12 mouse cellular contexts compared by ENCODE assay signal in the genomic region with DNA sequence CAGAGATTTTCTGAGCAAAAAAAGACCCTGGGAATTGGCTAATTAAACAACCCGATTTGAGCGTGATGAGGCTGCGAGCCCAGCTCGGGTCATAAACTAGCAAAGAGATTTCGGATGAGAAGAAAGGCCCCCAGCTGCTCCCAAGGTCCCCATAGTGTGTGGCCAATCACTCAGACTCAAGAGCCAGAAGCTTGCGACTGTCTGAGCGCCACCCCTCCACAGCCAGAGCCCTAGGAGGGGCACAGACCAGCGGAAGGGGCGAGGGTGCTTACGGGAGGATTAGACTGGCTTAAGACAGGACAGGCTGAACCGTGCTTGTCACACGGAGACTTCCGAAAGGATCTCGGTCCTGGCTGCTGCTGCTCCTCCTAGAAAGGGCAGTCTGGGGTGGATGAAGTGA. TPM values are rescaled to one million over a fixed set of nuclear protein-coding genes. Genes with fewer than 3 reads are reported as not detected.
DNase-seq lines count a peak whose midpoint lies in the region; ATAC-seq and TF ChIP-seq lines count a peak whose summit lies in the region.
"Had no signal": no experiment of that assay in that cellular context is flagged by ENCODE, and none has a peak within 500 bp of the region (broad histone marks: within the 10 kb centered on the region; RNA-seq: fewer than 3 reads in every experiment).

No protein-coding gene starts in this region.

- no peak for DNase-seq in heart, adult 2 months
- DNase-seq in embryo, embryonic 10 days (ENCODE audit: low spot score): peak; percentile 49
- DNase-seq in adrenal gland, adult 18-20 months (ENCODE audit: low spot score in 2 of 2): no peak
- no peak for DNase-seq in adrenal gland, adult 2 months
- DNase-seq: B cell, adult 2 months had no signal

- no peak for ATAC-seq in heart, embryonic 12.5 days (ENCODE audit: insufficient number of reproducible peaks, low FRiP score)
- peak; percentile 66 for ATAC-seq in hindbrain, embryonic 12.5 days (ENCODE audit: low FRiP score)
- no peak for ATAC-seq in midbrain, embryonic 15.5 days (replicated peaks)
- ATAC-seq in cerebellum, adult (ENCODE audit: insufficient number of reproducible peaks, low FRiP score, low TSS enrichment): no peak

- H3K36me3 ChIP-seq in heart, embryonic 12.5 days: no peaks in the 10 kb centered on the region
- H3K36me3 ChIP-seq in heart, adult 2 months (ENCODE audit: control insufficient read depth, insufficient read depth, low read length): no peaks in the 10 kb centered on the region
- H3K36me3 ChIP-seq in hindbrain, embryonic 12.5 days: no peaks in the 10 kb centered on the region
- no peaks in the 10 kb centered on the region for H3K36me3 ChIP-seq in midbrain, embryonic 15.5 days (replicated peaks)

- H3K9me3 ChIP-seq in heart, embryonic 12.5 days (replicated peaks): no peaks in the 10 kb centered on the region
- H3K9me3 ChIP-seq in hindbrain, embryonic 12.5 days (replicated peaks): no peaks in the 10 kb centered on the region
- no peaks in the 10 kb centered on the region for H3K9me3 ChIP-seq in midbrain, embryonic 15.5 days

- H3K27ac ChIP-seq in heart, embryonic 12.5 days (ENCODE audit: poor library complexity, severe bottlenecking): no peak overlapping the region
- H3K27ac ChIP-seq in heart, adult 2 months: no peak overlapping the region
- no peak overlapping the region for H3K27ac ChIP-seq in hindbrain, embryonic 12.5 days
- H3K27ac ChIP-seq in midbrain, embryonic 15.5 days: no peak overlapping the region

- H3K27me3 ChIP-seq in heart, embryonic 12.5 days (replicated peaks): peaks cover 18% of the 10 kb centered on the region
- peaks cover 4% of the 10 kb centered on the region; the same call in 1 of the 2 replicates for H3K27me3 ChIP-seq in heart, adult 2 months (ENCODE audit: control insufficient read depth, insufficient read depth, low read length)
- H3K27me3 ChIP-seq in hindbrain, embryonic 12.5 days: peaks cover 20% of the 10 kb centered on the region
- no peaks in the 10 kb centered on the region for H3K27me3 ChIP-seq in midbrain, embryonic 15.5 days (replicated peaks)

- peaks cover 4% of the 10 kb centered on the region; the same call in 1 of the 2 replicates for H3K4me1 ChIP-seq in heart, embryonic 12.5 days (replicated peaks)
- H3K4me1 ChIP-seq in heart, adult 2 months (ENCODE audit: control insufficient read depth, insufficient read depth, low read length): no peaks in the 10 kb centered on the region
- peaks cover 21% of the 10 kb centered on the region for H3K4me1 ChIP-seq in hindbrain, embryonic 12.5 days
- H3K4me1 ChIP-seq in midbrain, embryonic 15.5 days: peaks cover 7% of the 10 kb centered on the region; the same call in 1 of the 2 replicates

- no peak for TF ChIP-seq CTCF in heart, adult 2 months (IDR thresholded peaks at IDR 0.05)

- intact Hi-C loops in heart, adult 2 months (cut with DNase I): no loop called here

- TF ChIP-seq POLR2A in heart, adult 2 months (IDR thresholded peaks at IDR 0.05; ENCODE audit: insufficient read depth, low read depth, low read length): no peak

- WGBS in heart, embryonic 12.5 days: 21% methylated on average over 14 of the region's 14 CpGs
- WGBS in heart, adult 2 months: 22% methylated on average over 14 of the region's 14 CpGs
- 9% methylated on average over 14 of the region's 14 CpGs for WGBS in hindbrain, embryonic 12.5 days
- WGBS in midbrain, embryonic 15.5 days: under 1% methylated on average over 14 of the region's 14 CpGs

- H3K9ac ChIP-seq in heart, embryonic 12.5 days: no peak overlapping the region
- H3K9ac ChIP-seq in heart, adult 2 months (ENCODE audit: low read depth, low read length): no peak overlapping the region
- H3K9ac ChIP-seq in hindbrain, embryonic 12.5 days: no peak overlapping the region
- no peak overlapping the region for H3K9ac ChIP-seq in midbrain, embryonic 15.5 days

- no peak for TF ChIP-seq EP300 in heart, adult 2 months (IDR thresholded peaks at IDR 0.05; ENCODE audit: insufficient read depth, low read depth, low read length)

- H3K79me2 ChIP-seq in heart, adult 2 months (replicated peaks; ENCODE audit: control insufficient read depth, insufficient read depth, low read length): no peaks in the 10 kb centered on the region

- H3K4me3 ChIP-seq in heart, embryonic 12.5 days: 0 out of 2 replicates have a peak overlapping the region, but pooled peaks have one; percentile 0
- no peak overlapping the region for H3K4me3 ChIP-seq in heart, adult 2 months
- no peak overlapping the region for H3K4me3 ChIP-seq in hindbrain, embryonic 12.5 days
- no peak overlapping the region for H3K4me3 ChIP-seq in midbrain, embryonic 15.5 days
- H3K4me3 ChIP-seq: erythroblast, embryonic 14.5 days had no signal

- H3K4me2 ChIP-seq in heart, embryonic 12.5 days: peak overlapping the region; percentile 42
- peak overlapping the region; percentile 34 for H3K4me2 ChIP-seq in hindbrain, embryonic 12.5 days (replicated peaks)
- H3K4me2 ChIP-seq in midbrain, embryonic 15.5 days: peak overlapping the region; percentile 28

RNA-seq across cellular contexts. Expression of gene Sall4, which starts 42.2 kb away (rescaled TPM):
- polyA plus RNA-seq in heart, embryonic 12.5 days (2016; fragmentation: Nextera tagmentation; extraction: Ambion mirVana): 3.9 and 5.4 TPM in 2 replicates
- total RNA-seq in heart, adult 2 months (2021): 1 to 10 TPM; 1.5 to 2.3 TPM
- 1.2 and 1.3 TPM in 2 replicates for polyA plus RNA-seq in heart, adult 2 months (2012; rRNA removed)
- polyA plus RNA-seq in hindbrain, embryonic 12.5 days (2016; fragmentation: Nextera tagmentation; extraction: Ambion mirVana): 2.3 and 3.2 TPM in 2 replicates
- 1.2 and 1.3 TPM in 2 replicates for polyA plus RNA-seq in midbrain, embryonic 15.5 days (2015; fragmentation: Nextera tagmentation; extraction: Ambion mirVana)
- total RNA-seq in adrenal gland, adult 18-20 months (2021): not detected
- not detected for total RNA-seq in adrenal gland, adult 2 months (2021)
- polyA plus RNA-seq in adrenal gland, adult 2 months (2012; rRNA removed): 0.03 TPM in 1 of 2 replicates, not detected in the other
- total RNA-seq: liver, adult 2 months; megakaryocyte-erythroid progenitor cell, adult 5-6 weeks had no signal
- polyA plus RNA-seq: liver, adult 2 months had no signal
